Mouse (Mus musculus) hindbrain, embryonic 13.5 days (tissue): ENCODE measurements at regions not wholly inside any gene's neighbourhood (a gene's known extent, or its start where the extent isn't known, plus 50 kb on each side); places are given as distances from the start of the nearest gene placed in this dataset.
A peak's percentile ranks its signal among the peaks of the same experiment; 100 is the strongest.

Experiments
- ATAC-seq: fragments of 200-750 bp; cut with Nextera tagmentation; 2 replicates; pipeline ENCODE4 v1.8.0; 2017; ENCODE audit warnings: moderate TSS enrichment; ENCODE audit not compliant: low FRiP score
- H3K27ac ChIP-seq: fragments of 300-500 bp; sonication (generic); 2 replicates; pipeline ENCODE4 v1.5.1; 2015; ENCODE audit warnings: inconsistent platforms, mild to moderate bottlenecking, moderate library complexity
- H3K27me3 ChIP-seq: fragments of 300-500 bp; sonication (generic); 2 replicates; pipeline ENCODE4 v1.6.1; 2015; ENCODE audit warnings: mild to moderate bottlenecking, inconsistent platforms
- H3K36me3 ChIP-seq: fragments of 300-500 bp; sonication (generic); 2 replicates; pipeline ENCODE4 v1.6.1; 2015; ENCODE audit warnings: mild to moderate bottlenecking, inconsistent platforms
- H3K4me1 ChIP-seq: fragments of 300-500 bp; sonication (generic); replicated peaks from 2 replicates; pipeline ENCODE4 v1.6.1; 2015; ENCODE audit warnings: inconsistent platforms
- H3K4me2 ChIP-seq: fragments of 300-500 bp; sonication (generic); 2 replicates; pipeline ENCODE4 v1.6.1; 2015; ENCODE audit warnings: inconsistent platforms, mild to moderate bottlenecking, moderate library complexity
- H3K4me3 ChIP-seq: fragments of 300-500 bp; sonication (generic); 2 replicates; pipeline ENCODE4 v1.5.1; 2015; ENCODE audit warnings: mild to moderate bottlenecking, inconsistent platforms
- H3K9ac ChIP-seq: fragments of 300-500 bp; sonication (generic); 2 replicates; pipeline ENCODE4 v1.6.1; 2015; ENCODE audit warnings: mild to moderate bottlenecking, inconsistent platforms
- H3K9me3 ChIP-seq: fragments of 300-500 bp; sonication (generic); 2 replicates; pipeline ENCODE4 v1.6.1; 2016; ENCODE audit warnings: inconsistent platforms
- WGBS: fragments of 180-500 bp; shearing (Covaris S2); methylation state at CpG from one replicate; pipeline ENCODE4 v1.1.7; 2015; 5-methylcytosine and 5-hydroxymethylcytosine counted together

DNA sequence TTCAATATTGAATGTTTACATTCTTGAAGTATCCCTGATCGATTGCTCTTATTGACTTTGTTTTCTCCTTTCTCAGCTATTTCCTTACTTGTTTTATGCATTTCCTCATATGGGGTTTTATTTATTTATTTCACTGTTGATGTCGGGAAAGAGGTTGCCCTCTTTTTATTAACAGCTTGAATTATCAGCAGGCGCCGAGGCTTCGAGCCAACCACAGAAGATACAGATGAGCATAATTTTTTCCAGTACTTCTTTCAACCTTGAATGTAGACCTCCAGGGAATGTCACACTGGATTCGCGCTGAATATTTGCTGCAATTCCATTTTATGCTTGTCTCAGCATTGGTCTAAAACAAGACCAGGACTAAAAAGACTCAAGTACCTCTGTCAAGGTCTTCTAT is 183.4 kb upstream of the Cntn6 start:
- Histone ChIP-seq H3K4me1 (no peaks in the 10 kb centered on the region), H3K4me3 (no peak overlapping the region), H3K27ac (no peak overlapping the region), H3K9ac (no peak overlapping the region), H3K36me3 (no peaks in the 10 kb centered on the region), H3K27me3 (no peaks in the 10 kb centered on the region), H3K4me2 (no peak overlapping the region), H3K9me3 (no peaks in the 10 kb centered on the region)
- no peak for ATAC-seq
- WGBS, result 81% methylated on average over 7 of the region's 7 CpGs

GRCm38 (mm10) chr6:104312993-104313392 is 179.6 kb upstream of the Cntn6 start:
- H3K4me2 ChIP-seq, result no peak overlapping the region
- ATAC-seq, result 0 out of 2 replicates have a peak, but pooled peaks have one; percentile 57
- no peak overlapping the region for H3K27ac ChIP-seq
- H3K4me1 ChIP-seq, result no peaks in the 10 kb centered on the region
- no peak overlapping the region for H3K4me3 ChIP-seq
- 42% methylated on average over 3 of the region's 3 CpGs for WGBS
- no peak overlapping the region for H3K9ac ChIP-seq
- no peaks in the 10 kb centered on the region for H3K9me3 ChIP-seq
- H3K36me3 ChIP-seq, result no peaks in the 10 kb centered on the region
- H3K27me3 ChIP-seq, result no peaks in the 10 kb centered on the region

DNA sequence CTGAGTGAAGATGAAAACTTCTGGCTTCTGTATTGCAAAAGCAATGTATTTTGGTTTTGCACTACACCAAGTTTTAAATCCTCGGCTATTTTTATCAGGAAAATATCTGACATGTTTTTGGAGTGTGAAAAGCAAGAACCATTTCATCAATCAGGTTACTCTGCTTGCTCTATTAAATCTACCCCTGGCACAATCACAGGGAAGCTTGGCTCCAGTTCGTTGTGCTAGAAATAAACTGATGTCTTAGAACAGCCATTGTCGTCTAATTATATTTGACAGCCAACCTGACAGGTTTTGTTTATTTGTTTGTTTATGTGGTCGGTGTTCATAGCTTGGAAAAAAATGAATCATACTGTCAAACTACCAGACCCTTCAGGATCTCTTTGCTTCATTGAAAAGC is 174.1 kb upstream of the Cntn6 start:
- Histone ChIP-seq H3K27me3 (no peaks in the 10 kb centered on the region), H3K36me3 (no peaks in the 10 kb centered on the region), H3K4me2 (no peak overlapping the region), H3K4me3 (no peak overlapping the region), H3K9ac (no peak overlapping the region), H3K27ac (no peak overlapping the region), H3K4me1 (no peaks in the 10 kb centered on the region), H3K9me3 (no peaks in the 10 kb centered on the region)
- ATAC-seq, result no peak
- 81% methylated on average over 4 of the region's 4 CpGs for WGBS

GRCm38 (mm10) chr6:104322182-104322581 is 170.4 kb upstream of the Cntn6 start:
- ATAC-seq, result no peak
- Histone ChIP-seq H3K27me3 (no peaks in the 10 kb centered on the region), H3K4me3 (no peak overlapping the region), H3K36me3 (no peaks in the 10 kb centered on the region), H3K4me1 (no peaks in the 10 kb centered on the region), H3K9ac (no peak overlapping the region), H3K9me3 (no peaks in the 10 kb centered on the region), H3K27ac (no peak overlapping the region), H3K4me2 (no peak overlapping the region)
- WGBS, result 88% methylated on average over 5 of the region's 5 CpGs

DNA sequence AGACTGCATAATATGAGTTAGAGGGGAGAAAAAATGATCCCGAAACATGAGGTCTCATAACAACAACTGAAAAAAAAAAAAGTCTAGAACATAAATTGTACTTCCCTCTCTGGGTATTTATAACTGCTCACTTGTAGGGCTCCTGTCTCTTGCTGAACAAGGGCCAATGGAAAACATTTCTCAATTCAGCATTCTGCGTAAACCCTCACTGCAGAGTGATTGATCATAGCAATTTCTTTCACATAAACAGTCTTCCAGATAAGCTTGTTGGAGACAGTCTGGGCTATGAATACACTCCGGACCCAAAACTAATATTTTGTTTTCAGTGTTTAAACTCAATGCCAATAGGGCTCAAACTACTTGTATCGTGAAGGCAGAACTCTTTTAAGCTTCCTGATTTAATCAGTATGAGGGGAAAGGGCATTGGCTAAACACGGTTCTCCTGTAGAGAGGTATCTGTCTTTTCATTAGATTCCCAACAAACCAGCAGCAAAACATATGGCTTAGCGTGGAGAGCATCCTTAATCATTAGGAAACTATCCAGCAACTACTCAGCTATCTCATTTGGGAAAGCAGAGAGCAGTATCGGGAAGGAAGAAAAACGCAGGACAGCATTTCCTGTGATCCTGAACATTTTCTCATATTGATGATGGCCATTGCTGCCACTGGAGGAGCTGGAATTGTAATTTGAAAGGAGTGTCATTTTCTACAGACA is 153.3 kb upstream of the Cntn6 start:
- Histone ChIP-seq H3K4me3 (no peak overlapping the region), H3K9me3 (no peaks in the 10 kb centered on the region), H3K4me2 (no peak overlapping the region), H3K27me3 (no peaks in the 10 kb centered on the region), H3K9ac (no peak overlapping the region), H3K36me3 (no peaks in the 10 kb centered on the region), H3K27ac (no peak overlapping the region), H3K4me1 (no peaks in the 10 kb centered on the region)
- no peak for ATAC-seq
- 75% methylated on average over 8 of the region's 8 CpGs for WGBS

- H3K4me1 ChIP-seq, result no peaks in the 10 kb centered on the region
- no peaks in the 10 kb centered on the region for H3K36me3 ChIP-seq
- no peak for ATAC-seq
- WGBS, result 84% methylated on average over 1 of the region's 1 CpGs
- no peak overlapping the region for H3K4me2 ChIP-seq
- H3K4me3 ChIP-seq, result no peak overlapping the region
- no peaks in the 10 kb centered on the region for H3K27me3 ChIP-seq
- no peak overlapping the region for H3K9ac ChIP-seq
- H3K9me3 ChIP-seq, result no peaks in the 10 kb centered on the region
- H3K27ac ChIP-seq, result no peak overlapping the region
Measured at GRCm38 (mm10) chr6:104343986-104344385, 148.6 kb upstream of the Cntn6 start.
